Mouse (Mus musculus) kidney, adult 2 months (tissue): ENCODE measurements at regions not wholly inside any gene's neighbourhood (a gene's known extent, or its start where the extent isn't known, plus 50 kb on each side); places are given as distances from the start of the nearest gene placed in this dataset.

ENCODE experiments used
- DNase-seq: peaks from one replicate; pipeline ENCODE4 v3.0.0; 2021
- H3K27ac ChIP-seq: fragments of 200-500 bp; 2 replicates; pipeline ENCODE4 v1.5.1; 2012; ENCODE audit warnings: low read depth, low read length, control low read depth, inconsistent platforms; ENCODE audit not compliant: insufficient read depth
- H3K27me3 ChIP-seq: fragments of 200-500 bp; replicated peaks from 2 replicates; pipeline ENCODE4 v1.6.1; 2012; ENCODE audit warnings: mild to moderate bottlenecking, moderate library complexity, low read length, inconsistent platforms; ENCODE audit not compliant: control insufficient read depth, insufficient read depth
- H3K36me3 ChIP-seq: fragments of 200-500 bp; 2 replicates; pipeline ENCODE4 v1.6.1; 2012; ENCODE audit warnings: mild to moderate bottlenecking, moderate library complexity, low read length, inconsistent platforms; ENCODE audit not compliant: control insufficient read depth, insufficient read depth
- H3K4me1 ChIP-seq: fragments of 200-500 bp; 2 replicates; pipeline ENCODE4 v1.6.1; 2011; ENCODE audit warnings: low read length; ENCODE audit not compliant: control insufficient read depth, insufficient read depth
- H3K4me3 ChIP-seq: fragments of 200-500 bp; 2 replicates; pipeline ENCODE4 v1.5.1; 2011; ENCODE audit warnings: mild to moderate bottlenecking, low read depth, low read length, control low read depth; ENCODE audit not compliant: insufficient read depth
- CTCF ChIP-seq: fragments of 200-500 bp; conservative IDR thresholded peaks from 2 replicates; pipeline ENCODE4 v1.5.1; 2011; ENCODE audit warnings: low read depth, mild to moderate bottlenecking, control low read depth, low read length, moderate library complexity, mixed read lengths; ENCODE audit not compliant: insufficient read depth, insufficient read length
- POLR2A ChIP-seq: fragments of 200-500 bp; IDR thresholded peaks from one replicate; pipeline ENCODE4 v1.6.1; 2011; ENCODE audit warnings: low read depth, low read length, control low read depth
- WGBS: fragments of 180-500 bp; shearing (Covaris S2); methylation state at CpG from one replicate; pipeline ENCODE4 v1.1.7; 2018; 5-methylcytosine and 5-hydroxymethylcytosine counted together

- TF ChIP-seq CTCF (no peak), POLR2A (no peak)
- no peak overlapping the region for H3K4me3 ChIP-seq
- WGBS: 47% methylated on average over 5 of the region's 5 CpGs
- H3K4me1 ChIP-seq: no peaks in the 10 kb centered on the region
- no peak for DNase-seq
- no peaks in the 10 kb centered on the region for H3K36me3 ChIP-seq
- H3K27ac ChIP-seq: no peak overlapping the region
- no peaks in the 10 kb centered on the region for H3K27me3 ChIP-seq
Measured at GRCm38 (mm10) chr19:15173301-15173700, 575.5 kb upstream of the Tle4 start.

- Histone ChIP-seq H3K4me1 (no peaks in the 10 kb centered on the region), H3K4me3 (no peak overlapping the region), H3K27me3 (no peaks in the 10 kb centered on the region), H3K27ac (no peak overlapping the region), H3K36me3 (no peaks in the 10 kb centered on the region)
- WGBS: 69% methylated on average over 1 of the region's 1 CpGs
- DNase-seq: no peak
- TF ChIP-seq POLR2A (no peak), CTCF (no peak)
Measured at GRCm38 (mm10) chr19:15167184-15167583, 569.3 kb upstream of the Tle4 start.

DNA sequence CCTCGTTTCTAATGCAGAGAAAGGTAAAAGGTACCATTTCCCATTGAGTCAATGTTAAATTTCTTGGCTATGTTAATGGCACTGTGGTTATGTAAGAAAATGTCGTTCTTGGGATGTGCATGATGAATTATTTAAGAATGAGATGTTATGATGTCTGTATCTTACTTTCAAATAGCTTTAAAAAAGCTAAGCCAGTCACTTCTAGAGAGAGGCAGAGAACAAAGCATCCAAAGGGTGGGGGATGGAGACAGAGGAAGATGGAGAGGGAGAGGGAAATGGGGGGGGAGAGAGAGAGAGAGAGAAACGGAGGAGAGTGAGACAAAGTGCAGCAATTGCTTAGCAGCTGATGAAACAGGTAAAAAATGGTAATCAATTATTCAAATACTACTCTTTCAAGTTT lies 562.8 kb upstream of the Tle4 start:
- no peak overlapping the region for H3K4me3 ChIP-seq
- DNase-seq: no peak
- 61% methylated on average over 3 of the region's 3 CpGs for WGBS
- H3K27me3 ChIP-seq: no peaks in the 10 kb centered on the region
- H3K27ac ChIP-seq: no peak overlapping the region
- H3K4me1 ChIP-seq: no peaks in the 10 kb centered on the region
- TF ChIP-seq POLR2A (no peak), CTCF (no peak)
- H3K36me3 ChIP-seq: no peaks in the 10 kb centered on the region

DNA sequence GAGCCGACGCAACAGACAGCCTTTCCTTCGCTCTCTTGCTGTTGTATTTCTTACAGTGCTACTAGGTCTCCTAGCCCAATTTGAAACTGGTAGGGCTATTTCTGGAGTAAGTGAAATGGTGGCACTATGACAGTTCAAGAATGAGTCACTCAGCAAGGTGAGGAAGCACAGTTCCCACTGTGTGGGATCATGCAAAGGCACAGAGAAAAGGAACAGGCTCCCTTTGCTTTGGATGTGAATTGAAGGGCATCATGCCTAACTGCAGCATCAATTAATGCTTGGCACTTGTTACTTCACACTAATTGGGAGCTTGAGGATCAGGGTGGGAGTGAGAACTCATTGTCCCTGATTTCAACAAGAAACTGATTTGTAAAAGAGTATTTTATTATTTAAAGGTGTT lies 560.8 kb upstream of the Tle4 start:
- Histone ChIP-seq H3K27ac (no peak overlapping the region), H3K36me3 (no peaks in the 10 kb centered on the region), H3K4me3 (no peak overlapping the region), H3K4me1 (no peaks in the 10 kb centered on the region), H3K27me3 (no peaks in the 10 kb centered on the region)
- no peak for DNase-seq
- TF ChIP-seq CTCF (no peak), POLR2A (no peak)
- WGBS: 93% methylated on average over 3 of the region's 3 CpGs

GRCm38 (mm10) chr19:15158177-15158576 lies 560.3 kb upstream of the Tle4 start:
- H3K27me3 ChIP-seq: no peaks in the 10 kb centered on the region
- WGBS: 87% methylated on average over 14 of the region's 14 CpGs
- TF ChIP-seq CTCF (no peak), POLR2A (no peak)
- H3K36me3 ChIP-seq: no peaks in the 10 kb centered on the region
- no peak overlapping the region for H3K4me3 ChIP-seq
- DNase-seq: no peak
- no peaks in the 10 kb centered on the region for H3K4me1 ChIP-seq
- H3K27ac ChIP-seq: no peak overlapping the region

DNA sequence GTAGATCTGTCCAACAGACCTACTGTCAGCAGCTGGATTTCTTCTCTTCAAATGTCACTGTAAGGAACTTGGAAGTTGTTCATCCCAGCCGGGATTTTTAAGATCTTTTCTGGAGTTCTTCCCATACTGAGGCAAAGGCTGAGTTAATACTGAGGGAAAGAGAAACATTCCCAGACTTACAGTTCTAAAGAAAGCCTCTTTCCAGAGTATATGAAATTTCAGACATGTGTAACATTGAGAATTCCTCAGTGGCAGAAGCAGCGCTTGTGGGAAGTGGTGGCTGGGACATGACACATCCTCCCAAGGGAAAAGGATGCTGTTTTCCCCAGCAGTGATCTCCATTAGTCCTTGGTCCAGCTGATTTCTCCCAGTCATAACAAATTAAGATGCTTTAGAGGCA lies 556.8 kb upstream of the Tle4 start:
- no peak for DNase-seq
- H3K27me3 ChIP-seq: no peaks in the 10 kb centered on the region
- 37% methylated on average over 2 of the region's 2 CpGs for WGBS
- no peaks in the 10 kb centered on the region for H3K36me3 ChIP-seq
- no peak overlapping the region for H3K27ac ChIP-seq
- H3K4me1 ChIP-seq: no peaks in the 10 kb centered on the region
- TF ChIP-seq CTCF (no peak), POLR2A (no peak)
- no peak overlapping the region for H3K4me3 ChIP-seq

DNA sequence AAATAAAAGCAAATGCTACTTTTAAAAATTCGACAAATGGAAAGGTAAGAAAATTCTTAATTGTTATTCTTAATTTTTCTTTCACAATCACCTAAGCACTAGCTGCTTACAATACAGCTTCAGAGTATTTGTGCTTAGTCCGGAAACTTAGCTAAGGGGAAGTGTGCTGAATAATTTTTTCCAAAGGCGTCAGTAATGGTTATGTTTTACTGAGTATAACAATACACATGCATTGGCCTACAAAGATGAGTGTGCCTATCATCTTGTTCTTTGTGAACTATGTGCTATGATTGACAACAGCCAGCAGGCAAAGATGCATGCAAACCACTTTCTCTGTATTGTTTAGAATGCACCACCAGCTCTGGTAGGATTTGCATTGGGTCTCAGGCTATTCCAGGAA lies 548.5 kb upstream of the Tle4 start:
- no peak for TF ChIP-seq CTCF
- TF ChIP-seq POLR2A: no peak
- WGBS: 89% methylated on average over 3 of the region's 3 CpGs
- DNase-seq: no peak

DNA sequence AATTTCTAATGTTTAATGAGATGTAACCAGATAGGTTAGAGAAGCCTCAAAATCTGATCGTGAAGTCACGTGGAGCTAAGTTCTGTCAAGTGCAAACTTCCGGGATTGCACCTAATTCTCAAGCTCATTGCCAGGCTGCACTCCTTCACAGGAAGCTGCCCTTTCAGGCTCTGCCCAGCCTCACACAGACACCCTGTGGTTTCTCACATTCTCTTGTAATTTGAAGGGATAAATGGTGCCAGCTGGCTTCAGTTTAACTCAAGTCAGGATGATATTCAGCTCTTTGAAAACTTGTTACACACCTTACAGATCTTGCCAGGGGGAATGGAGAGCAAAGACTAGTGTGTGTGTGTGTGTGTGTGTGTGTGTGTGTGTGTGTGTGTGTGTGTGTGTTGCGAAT lies 529.3 kb upstream of the Tle4 start:
- no peak for DNase-seq
- no peak overlapping the region for H3K4me3 ChIP-seq
- TF ChIP-seq CTCF: no peak
- H3K27me3 ChIP-seq: no peaks in the 10 kb centered on the region
- WGBS: 40% methylated on average over 4 of the region's 4 CpGs
- H3K4me1 ChIP-seq: no peaks in the 10 kb centered on the region
- no peak overlapping the region for H3K27ac ChIP-seq
- H3K36me3 ChIP-seq: no peaks in the 10 kb centered on the region

More for the DNA sequence above, 548.5 kb upstream of the Tle4 start:
- no peaks in the 10 kb centered on the region for H3K36me3 ChIP-seq
- H3K27me3 ChIP-seq: no peaks in the 10 kb centered on the region
- H3K4me3 ChIP-seq: no peak overlapping the region
- H3K4me1 ChIP-seq: no peaks in the 10 kb centered on the region
- H3K27ac ChIP-seq: no peak overlapping the region
